Mouse (Mus musculus): ENCODE results near the gene Kif11.

Kif11 gene

DNA sequence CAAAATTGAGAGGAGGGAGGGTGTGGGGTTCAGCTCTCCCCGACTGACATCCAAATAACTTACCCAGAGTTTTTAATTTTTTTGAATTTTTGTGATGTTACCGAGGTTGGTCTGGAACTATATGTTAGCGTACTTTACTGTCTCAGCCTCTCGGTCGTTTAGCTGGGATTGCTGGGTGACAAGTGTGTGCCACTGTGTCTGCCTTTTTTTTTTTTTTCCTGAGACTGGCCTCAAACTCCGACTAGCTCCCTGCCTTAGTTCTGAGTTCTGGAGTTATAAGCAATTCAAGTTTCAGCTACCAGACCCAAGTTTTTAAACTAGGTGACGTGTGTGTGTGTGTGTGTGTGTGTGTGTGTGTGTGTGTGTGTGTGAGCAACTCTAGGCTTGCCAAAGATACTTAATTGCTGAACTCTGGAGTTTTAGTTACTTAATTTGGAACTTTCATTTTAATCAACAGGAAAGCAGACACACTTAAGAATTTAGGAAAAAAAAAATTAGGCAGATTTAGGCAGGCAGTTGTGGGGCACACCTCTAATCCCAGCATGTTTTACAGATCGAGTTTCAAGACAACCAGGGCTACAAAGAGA, 1.3 kb downstream of the Kif11 start:
- no peak for DNase-seq (ENCODE audit: low spot score)

DNA sequence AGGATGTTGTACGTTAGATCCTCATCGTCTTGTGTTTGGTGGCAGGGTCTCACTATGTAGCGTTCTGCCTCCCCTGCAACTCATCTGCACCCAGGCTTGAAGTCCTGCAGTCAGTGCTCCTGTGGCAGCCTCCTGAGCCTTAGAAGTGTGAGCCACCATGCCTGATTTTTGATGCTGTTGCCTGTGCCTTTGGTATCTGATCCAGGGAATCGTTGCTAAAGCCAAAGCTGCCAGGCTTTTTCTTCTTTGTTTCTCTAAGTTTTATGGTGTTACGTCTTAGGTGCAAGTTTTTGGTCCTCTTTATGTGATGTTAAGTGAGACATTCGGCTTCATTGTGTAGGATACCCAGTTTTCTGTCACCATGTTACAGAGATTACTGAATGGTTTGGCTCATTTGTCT, 2.6 kb downstream of the Kif11 start:
- no peak for DNase-seq (ENCODE audit: low spot score)

DNA sequence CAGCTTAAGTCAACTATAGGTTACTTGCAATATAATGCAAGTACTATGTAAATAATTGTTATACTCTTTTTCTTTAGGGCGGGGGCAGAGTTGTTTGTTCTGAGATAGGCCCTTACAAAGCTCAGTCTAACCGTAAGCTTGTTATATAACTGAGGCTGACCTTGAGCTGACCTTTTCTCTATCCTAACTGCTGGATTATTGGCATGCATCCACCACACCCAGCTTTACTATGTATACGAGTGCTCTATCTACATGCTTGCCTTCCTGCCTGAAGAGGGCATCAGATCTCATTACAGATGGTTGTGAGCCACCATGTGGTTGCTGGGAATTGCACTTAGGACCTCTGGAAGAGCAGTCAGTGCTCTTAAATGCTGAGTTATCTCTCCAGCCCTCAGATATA, 9.9 kb downstream of the Kif11 start:
- no peak for DNase-seq (ENCODE audit: low spot score)

DNA sequence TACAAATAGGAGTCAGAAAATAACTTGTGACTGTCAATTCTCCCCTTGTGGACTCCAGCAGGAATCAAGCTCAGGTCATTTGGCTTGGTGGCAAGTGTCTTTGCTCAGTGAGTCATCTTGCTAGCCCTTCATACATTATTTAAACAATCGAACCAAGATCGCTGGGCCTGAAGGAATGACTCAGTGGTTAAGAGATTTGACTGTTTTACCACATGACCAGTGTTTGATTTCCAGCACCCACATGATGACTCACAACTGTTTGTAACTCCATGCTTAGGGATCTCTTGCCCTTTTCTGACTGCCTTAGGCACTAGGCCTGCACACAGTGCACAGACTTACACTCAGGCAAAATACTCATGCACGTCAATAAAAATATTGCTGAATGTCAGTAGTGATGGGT, 15.7 kb downstream of the Kif11 start:
- DNase-seq (ENCODE audit: low spot score) = no peak

DNA sequence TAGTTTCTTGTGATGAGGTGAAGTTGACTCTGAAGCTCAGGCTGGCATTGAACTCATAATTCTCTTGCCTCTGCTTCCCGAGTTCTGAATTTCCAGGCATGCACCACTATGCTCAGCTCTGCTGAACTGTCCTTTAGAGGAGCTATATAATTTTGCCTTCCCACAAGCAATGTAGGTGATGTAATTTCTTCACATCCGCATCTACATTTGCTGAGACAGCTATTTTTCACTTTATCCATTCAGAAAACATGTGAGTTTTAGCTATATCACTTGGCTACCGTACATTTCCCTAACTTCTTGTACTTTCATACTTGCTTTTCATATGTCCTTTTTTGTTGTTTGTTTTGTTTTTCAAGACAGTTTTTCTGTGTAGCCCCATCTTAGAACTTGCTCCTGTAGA, 20.1 kb downstream of the Kif11 start:
- no peak for DNase-seq (ENCODE audit: low spot score)

DNA sequence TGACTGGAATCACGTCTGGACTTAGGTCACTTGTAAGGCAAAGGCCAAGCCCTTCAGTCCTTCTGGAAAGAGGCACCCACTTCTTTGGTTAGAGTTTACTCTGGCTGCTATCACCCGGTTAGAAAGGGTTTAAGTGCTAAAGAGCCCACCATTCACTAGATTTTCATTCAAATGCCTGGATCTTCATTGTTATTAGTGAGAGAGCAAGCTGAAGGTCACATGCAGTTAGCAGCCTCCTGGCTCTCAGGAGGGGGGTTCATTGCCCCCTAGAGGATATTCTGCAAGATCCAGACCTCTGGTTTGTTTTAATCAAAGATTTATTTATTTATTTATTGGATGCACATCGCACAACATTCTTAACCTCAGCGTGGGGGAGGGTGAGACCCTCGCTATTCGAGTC, 24.7 kb downstream of the Kif11 start:
- DNase-seq (ENCODE audit: low spot score) = no peak

DNA sequence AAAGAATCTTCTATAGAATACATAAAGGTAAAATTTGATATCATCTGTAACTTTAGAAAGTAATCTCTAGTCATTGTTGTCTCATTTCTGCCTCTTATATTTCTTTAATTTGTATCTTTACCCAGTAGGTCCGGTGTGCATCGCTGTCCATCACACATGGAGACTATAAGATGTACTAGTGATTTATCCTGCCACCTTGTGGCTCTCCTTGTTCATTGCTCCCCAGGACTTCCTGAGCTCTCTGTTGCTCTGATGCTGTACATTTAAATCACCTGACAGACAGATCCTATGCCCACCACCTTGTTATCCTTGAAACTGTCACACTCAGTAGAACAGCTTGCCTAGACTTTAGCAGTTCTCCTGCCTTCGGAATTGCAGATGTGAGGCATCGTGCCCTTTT, 42.1 kb downstream of the Kif11 start:
- no peak for DNase-seq (ENCODE audit: low spot score)

DNA sequence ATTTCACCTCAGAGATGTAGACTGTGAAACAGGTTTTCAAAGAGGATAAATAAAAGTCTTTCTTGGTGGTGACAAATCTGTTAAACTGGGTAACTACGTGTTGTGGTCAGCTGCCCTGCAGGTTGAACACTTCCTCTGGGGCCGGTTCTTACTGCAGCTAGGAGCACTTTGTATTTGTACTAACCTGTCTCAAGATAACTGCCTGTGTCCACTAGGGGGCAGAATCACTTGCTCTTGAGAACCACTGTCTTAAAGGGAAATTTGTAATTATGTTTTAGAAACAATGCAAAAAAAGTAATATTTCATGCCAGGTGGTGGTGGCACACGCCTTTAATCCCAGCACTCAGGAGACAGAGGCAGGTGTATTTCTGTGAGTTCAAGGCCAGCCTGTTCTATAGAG, 43.4 kb downstream of the Kif11 start:
- DNase-seq (ENCODE audit: low spot score) = peak; percentile 24

DNA sequence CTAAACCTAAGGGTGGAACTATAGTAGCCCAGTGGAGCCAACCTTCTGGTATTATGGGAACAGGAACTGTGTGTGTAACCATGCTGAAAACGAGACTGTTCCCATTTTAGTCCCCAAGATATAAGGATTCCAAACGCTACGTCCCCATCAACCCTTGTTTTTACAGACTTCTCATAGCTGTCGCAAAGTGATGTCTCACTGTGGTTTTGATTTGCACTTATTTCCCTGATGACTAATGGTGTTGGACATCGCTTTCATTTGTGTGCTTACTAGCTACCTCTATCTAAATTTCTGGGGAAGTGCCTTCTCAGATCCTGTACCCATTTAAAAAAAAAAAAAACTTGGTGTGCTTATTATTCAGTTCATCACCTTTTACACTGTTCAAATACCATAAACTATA, 52.4 kb downstream of the Kif11 start:
- no peak for DNase-seq (ENCODE audit: low spot score)

DNA sequence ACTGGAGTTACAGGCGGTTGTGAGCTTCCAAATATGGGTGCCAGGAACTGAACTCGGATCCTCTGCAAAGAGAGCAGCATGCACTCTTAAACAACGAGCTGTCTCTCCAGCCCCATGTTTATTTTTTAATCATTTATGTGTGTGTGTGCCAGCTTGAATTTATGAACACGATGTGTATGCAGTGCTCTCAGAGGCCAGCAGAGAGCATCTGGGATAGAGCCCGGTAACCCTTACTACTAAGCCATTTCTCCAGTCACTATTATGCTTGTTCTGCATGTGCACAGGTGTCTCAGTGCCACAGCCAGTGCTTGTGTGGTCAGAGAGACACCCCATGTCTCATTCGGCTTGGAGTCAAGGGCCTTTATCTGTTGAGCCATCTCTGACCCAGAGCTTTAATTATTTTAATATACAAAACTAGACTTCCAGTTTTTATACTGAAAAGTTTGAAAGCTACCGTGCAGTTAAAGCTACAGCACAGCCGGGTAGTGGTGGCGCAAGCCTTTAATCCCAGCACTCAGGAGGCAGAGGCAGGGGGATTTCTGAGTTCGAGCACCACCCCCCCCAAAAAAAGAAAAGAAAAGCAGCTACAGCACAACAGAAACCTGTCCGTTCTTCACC, 55.0 kb downstream of the Kif11 start:
- DNase-seq (ENCODE audit: low spot score) = no peak

DNA sequence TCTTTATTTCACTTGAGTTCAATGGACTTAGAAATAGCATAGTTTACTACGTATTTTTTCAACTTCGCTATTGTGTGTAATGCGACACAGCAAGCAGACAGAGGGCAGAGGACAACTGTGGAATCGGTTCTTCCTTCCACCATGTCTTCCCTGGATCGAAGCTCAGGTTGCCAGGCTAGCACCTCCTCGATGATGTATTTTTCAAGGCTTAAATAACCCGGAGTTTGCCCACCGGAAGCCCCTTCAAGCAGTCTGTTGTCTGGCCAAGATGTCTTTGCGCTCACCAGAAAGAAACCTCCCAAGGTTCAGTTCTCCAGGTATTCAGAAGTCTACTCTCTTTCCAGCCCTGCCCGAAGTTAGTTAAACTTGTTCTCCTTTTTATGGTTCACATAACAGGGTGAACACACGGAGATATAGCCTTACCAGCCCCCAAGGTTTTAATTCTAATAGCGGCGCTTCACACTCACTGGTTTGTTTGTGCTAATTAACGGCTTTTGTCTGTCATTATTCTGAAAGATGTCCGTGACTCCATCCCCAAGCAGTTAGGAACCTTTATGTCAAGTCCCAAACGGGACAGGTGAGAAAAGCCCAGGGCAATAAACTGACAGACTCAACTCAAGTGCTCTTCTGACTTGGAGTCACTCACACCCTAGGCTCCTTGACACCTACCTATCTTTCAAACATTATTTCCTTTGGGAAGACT, 56.8 kb downstream of the Kif11 start:
- no peak for DNase-seq (ENCODE audit: low spot score)

DNA sequence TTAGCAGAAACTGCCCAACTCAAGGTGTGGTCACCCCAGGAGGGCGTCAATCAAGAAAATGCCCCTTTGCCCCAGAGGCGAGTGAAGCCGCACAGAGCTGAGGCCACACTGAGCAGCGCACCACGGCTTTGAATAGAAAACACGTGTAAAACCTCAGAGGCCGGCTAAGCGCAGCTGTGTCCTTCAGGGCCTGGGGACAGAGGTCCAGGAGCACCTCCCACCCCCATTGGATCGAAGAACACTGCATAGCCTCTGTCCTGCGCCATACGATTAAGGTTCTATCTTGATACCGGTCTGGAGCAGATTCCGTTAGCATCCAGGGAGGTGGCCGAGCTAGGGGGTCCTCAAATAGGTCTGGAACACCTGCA, 57.7 kb downstream of the Kif11 start:
- no peak for DNase-seq (ENCODE audit: low spot score)

DNA sequence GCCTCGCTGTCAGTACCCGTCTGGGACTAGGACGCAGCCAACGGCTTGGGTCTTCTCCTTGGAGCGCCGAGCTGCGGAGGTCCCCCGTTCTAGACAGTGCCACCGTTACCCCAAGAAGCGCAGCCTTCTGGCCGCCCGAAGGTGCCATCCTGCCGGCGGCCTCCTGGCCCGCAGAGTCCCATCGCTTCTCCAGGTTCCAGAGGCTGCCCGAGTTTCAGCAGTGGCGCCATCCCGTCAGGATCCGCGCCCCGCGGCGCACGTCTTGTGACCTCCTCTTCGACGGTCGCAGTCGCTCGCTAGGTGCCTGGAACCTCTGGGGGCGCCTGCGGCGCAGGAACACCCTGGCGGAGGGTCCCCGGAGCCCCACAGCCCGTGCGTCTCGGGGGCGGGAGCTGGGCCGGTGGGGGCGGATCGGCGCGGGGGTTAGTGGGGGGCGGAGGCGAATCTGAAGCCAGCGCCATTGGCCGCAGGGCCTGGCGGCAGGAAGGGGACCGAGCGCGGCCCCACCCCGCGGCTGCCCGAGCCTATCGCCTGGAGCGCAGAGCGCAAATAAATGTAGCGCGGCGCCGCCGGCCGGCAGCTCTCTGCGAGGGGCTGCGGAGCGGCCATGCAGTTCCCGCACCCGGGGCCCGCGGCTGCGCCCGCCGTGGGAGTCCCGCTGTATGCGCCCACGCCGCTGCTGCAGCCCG, 58.2 kb downstream of the Kif11 start, which contains the start of gene Hhex:
Gene Hhex (plus strand): TSS at position 548 of the 689 bp plus-strand sequence.
- peak; percentile 42 for DNase-seq (ENCODE audit: low spot score)

DNA sequence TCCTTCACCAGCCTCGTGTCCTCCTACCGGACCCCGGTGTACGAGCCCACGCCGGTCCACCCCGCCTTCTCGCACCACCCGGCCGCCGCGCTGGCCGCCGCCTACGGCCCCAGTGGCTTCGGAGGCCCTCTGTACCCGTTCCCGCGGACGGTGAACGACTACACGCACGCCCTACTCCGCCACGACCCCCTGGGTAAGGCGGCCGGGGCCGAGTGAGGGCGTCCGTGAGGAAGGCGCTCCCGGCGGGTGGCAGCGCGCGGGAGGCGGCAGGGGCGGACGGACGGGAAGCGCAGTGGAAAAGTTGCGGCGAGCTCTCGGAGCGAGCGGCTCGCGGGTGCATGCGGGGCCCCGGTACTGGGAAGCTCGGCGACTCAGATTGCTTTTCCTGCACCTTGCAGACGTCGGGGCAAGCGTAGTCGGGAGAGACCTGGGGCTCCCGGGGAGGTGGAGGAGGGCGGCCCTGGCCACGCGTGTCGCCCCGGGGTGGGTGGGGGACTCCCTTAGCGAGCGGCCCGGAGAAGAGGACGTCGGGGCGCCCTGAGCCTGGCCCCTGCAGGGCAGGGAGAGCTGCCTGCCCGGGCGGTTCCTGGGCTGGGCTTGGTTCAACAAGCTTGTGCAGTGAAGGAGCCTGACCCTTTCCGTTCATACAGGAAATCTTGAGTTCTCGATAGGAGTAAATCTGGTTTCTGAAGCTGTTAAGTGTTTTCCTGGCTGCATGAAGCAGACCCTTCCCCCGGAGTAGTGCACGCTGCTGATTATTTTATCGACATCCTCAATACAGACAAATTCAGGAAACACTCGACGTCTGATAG, 59.0 kb downstream of the Kif11 start:
- DNase-seq (ENCODE audit: low spot score) = peak; percentile 9

DNA sequence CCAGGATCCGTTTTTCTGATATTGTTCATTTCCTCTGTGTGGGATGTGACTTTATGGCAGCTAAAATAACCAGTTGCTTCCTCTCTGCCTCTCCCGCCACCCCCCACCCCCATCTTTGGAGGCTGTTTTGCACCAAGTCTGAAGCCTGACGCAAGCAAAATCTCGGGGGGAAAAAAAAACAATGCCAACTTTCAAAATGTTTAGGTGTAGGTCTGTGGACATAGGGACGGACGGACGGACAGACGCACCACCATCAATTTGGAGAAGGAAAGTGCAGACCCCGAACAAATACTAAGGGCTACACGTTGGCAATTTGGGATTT, 59.6 kb downstream of the Kif11 start:
- no peak for DNase-seq (ENCODE audit: low spot score)

DNA sequence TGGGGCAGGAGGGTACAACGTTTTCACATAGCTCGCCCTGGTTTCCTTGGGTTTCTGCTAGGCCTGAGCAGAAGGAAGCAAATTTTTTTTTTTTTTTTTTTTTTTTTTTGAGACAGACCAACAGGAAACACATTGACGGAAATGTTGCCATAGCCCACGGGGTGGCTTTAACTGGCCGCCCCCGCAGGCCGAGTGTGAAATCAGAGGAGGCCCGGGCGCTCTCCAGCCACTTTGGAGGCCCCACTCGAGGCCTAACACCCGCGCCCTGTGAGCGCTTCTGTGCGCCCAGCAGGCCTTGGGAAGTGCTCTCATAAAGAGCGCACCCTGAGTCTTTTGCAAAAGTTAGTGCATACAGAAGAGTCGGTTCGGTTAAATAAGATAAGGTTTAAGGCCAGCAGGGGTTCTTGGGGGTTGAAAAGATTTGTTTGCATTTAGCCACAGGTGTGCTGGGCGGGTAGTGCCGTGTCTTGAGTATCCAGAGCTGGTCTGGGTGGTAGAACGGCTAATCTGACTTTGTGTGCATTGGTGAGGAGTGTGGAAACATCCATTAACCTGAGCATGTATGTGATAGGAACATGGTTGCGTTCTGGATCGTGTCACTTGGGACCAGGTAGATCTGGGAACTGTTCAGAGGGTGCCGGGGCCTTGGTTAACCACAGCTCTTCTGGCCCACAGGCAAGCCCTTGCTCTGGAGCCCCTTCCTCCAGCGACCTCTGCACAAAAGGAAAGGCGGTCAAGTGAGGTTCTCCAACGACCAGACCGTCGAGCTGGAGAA, 60.5 kb downstream of the Kif11 start:
- no peak for DNase-seq (ENCODE audit: low spot score)

DNA sequence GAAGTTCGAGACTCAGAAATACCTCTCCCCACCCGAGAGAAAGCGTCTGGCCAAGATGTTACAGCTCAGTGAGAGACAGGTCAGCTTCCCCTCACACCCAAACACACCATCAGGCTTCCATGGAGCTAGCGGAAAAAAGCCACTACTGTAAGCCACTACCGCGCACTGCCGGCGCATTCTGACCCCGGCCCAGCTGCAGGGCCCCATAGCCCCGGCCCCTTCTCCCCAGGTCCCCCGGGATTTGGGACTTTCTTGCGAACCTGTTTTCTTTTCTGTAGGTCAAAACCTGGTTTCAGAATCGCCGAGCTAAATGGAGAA, 61.0 kb downstream of the Kif11 start:
- no peak for DNase-seq (ENCODE audit: low spot score)

DNA sequence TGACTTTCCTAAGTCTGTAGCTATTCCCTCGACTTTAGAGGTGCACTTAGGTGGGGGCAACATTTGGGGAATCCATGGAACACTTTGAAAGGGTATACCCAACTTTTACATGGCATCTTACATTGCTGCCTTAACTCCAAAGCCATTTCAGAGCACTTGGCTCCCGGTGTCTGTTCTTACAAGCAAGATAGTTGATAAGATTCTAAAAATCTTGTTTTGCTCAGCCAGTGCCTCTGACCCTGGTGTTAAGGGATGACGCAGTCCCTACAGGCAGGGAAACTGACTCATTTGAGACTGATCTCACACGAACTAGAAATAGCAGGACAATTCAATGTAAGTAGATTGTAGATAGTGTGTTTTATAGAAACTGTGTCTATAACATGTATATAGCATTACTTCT, 64.0 kb downstream of the Kif11 start:
- DNase-seq (ENCODE audit: low spot score) = no peak

DNA sequence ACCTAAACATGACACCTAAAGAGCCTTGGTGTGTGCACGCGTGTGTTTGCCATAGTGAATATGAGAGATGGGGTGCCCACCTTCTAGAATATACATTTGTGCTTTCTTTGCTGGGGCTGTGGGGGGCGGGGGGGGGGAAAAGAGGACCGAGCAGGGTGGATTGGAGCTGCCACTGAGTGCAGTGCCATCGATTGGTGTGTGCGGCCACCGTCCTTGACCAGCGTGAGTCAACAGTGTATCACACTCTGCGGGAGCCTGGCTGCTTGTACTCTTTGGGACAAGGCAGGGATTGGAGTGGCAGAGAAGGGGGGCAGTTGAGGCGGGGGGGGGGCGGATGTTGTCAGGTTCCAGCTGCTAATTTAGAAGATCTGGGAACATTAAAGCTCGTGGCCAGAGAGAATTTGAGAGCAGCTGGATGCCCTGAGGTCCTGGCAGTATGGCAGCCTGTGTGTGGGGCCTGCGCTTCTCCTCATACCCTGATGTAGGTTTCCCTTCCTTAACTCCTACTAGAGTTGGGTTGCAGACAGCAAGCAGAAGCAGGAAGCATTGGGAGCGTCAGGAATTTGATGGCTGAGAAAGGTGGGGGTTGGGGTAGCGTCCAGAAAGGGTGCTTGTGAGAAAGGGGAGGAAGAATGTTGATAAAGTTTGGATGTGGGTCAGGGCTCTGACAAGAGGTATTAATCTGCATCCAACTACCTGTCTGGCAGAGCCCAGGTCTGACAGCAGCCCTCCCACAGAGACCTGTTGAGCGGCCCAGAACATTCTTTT, 64.7 kb downstream of the Kif11 start:
- DNase-seq (ENCODE audit: low spot score) = no peak

DNA sequence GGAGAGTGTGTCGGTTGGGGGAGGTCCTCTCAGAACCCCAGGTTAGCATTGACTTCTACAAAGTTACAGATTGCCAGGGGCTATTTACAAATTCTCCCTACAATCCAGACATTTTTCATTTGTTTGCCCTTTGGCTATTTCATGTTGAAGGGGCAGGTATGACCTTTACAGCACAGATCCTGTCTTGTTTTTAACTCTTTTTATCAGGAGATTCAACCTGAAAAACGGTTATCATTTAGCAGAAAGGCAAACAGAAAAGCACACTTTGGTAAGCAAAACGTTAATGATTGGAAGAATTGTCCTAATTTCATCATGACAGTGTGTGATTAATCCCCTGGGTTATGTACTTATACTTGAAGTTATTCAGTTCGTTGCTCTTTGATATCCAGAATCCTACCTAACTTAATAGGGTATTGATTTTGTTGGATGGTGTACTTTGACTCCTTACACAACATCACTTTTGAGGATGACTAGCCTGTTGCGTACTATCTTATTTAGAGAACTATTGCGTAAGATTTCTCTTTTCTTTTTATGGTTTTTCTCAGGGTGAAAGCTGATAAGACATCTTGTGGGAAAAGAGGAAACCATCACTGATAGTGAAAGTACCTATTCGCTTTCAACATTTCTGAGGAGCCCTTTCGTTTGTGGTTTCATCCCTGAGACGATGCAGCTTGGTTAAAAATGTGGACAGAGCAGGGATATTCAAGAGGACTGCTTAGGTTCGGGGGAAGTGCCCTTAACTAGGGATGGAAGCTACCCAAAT, 66.5 kb downstream of the Kif11 start:
- no peak for DNase-seq (ENCODE audit: low spot score)

Data from ovary, postnatal 14 days (tissue).